Mouse (Mus musculus) cerebellum, adult 2 months (tissue): ENCODE data around the gene Tango2.

ENCODE experiments used
- CTCF ChIP-seq: fragments of 200-500 bp; IDR thresholded peaks from 2 replicates; pipeline ENCODE4 v1.5.1; 2011; ENCODE audit warnings: low read depth, mild to moderate bottlenecking, control low read depth, low read length, moderate library complexity, borderline replicate concordance; ENCODE audit not compliant: insufficient read depth
- POLR2A ChIP-seq: fragments of 200-500 bp; IDR thresholded peaks from 2 replicates; pipeline ENCODE4 v1.6.1; 2011; ENCODE audit warnings: low read length, control low read depth, borderline replicate concordance; ENCODE audit not compliant: insufficient read depth

GRCm38 (mm10) chr16:18370197-18370596 lies 22.3 kb upstream of the Tango2 start:
- TF ChIP-seq POLR2A (no peak), CTCF (no peak)
